Mouse (Mus musculus): Measurements from ENCODE around the gene Krtap4-9.
"Not testable (repeated sequence)": the region's sequence is repeated elsewhere in the genome, so short reads cannot be mapped to it uniquely, and the experiment has no call there.

Krtap4-9 gene

DNA sequence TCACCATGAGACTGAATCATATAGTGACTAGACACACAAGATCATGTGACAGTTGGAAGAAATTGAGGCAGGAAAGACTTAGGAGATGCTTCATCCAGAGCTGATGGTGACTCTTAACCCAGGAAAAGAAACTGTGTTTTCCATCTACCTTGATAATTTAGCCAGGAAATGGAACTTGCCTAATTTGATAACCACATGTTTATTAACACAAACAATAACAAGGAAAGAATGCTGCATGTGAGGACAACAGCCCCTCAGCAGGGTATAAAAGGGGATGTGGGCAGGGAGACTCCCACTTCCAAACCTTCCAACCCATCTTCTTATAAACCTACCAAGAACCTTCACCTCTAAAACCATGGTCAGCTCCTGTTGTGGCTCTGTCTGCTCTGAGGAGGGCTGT is at the start of gene Krtap4-9:
TSS of gene Krtap4-9 (plus strand) at position 301 of the 400 bp plus-strand sequence.
- CTCF ChIA-PET, POLR2A ChIA-PET: not testable (repeated sequence)

GRCm38 (mm10) chr11:99743985-99744384 is 41.0 kb upstream of the Krtap4-9 start:
- CTCF ChIA-PET, result no interaction called here
- POLR2A ChIA-PET, result no interaction called here

- POLR2A ChIA-PET, result no interaction called here
- CTCF ChIA-PET, result no interaction called here
Observed at GRCm38 (mm10) chr11:99758877-99759276, 26.1 kb upstream of the Krtap4-9 start.

GRCm38 (mm10) chr11:99768410-99768809 is 16.6 kb upstream of the Krtap4-9 start:
- POLR2A ChIA-PET, result no interaction called here
- CTCF ChIA-PET, result no interaction called here

GRCm38 (mm10) chr11:99772813-99773212 is 12.2 kb upstream of the Krtap4-9 start, which contains the start of gene Gm11595:
Gene Gm11595, minus strand, starts transcription at chr11:99772913.
- CTCF ChIA-PET, result not testable (repeated sequence)

GRCm38 (mm10) chr11:99778401-99778800 is 6.6 kb upstream of the Krtap4-9 start:
- POLR2A ChIA-PET, result no interaction called here
- CTCF ChIA-PET, result no interaction called here

More at GRCm38 (mm10) chr11:99772813-99773212, 12.2 kb upstream of the Krtap4-9 start, which contains the start of gene Gm11595:
- POLR2A ChIA-PET, result not testable (repeated sequence)

- ChIA-PET CTCF (no interaction called here), POLR2A (no interaction called here)
Observed at GRCm38 (mm10) chr11:99780604-99781003, 4.4 kb upstream of the Krtap4-9 start, which contains the start of gene Krtap4-8. Gene Krtap4-8, minus strand, starts transcription at chr11:99780704.

- ChIA-PET POLR2A (no interaction called here), CTCF (no interaction called here)
Observed at GRCm38 (mm10) chr11:99793367-99793766, 8.4 kb downstream of the Krtap4-9 start, which contains the start of gene Gm11596. Gene Gm11596, minus strand, starts transcription at chr11:99793467.

GRCm38 (mm10) chr11:99798832-99799231 is 13.8 kb downstream of the Krtap4-9 start, which contains the start of gene Gm11569:
Gene Gm11569, minus strand, starts transcription at chr11:99798932.
- POLR2A ChIA-PET, CTCF ChIA-PET: not testable (repeated sequence)

DNA sequence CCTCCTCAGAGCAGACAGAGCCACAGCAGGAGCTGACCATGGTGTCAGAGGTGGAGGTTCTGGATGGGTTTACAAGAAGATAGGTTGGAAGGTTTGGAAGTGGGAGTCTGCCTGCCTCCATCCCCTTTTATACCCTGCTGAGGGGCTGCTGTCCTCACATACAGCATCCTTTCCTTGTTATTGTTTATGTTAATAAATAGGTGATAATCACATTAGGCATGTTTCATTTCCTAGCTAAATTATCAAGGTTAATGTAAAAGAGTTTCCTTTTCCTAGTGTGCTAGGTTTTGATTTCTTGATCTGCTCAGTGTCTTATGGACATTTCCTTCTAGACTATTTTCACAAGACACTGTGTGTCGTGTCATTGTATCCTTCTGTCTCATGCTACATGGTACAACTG is 19.3 kb downstream of the Krtap4-9 start, which contains the start of gene Gm11554:
TSS of gene Gm11554 (minus strand) at position 101 of the 400 bp plus-strand sequence.
- POLR2A ChIA-PET, CTCF ChIA-PET: not testable (repeated sequence)

DNA sequence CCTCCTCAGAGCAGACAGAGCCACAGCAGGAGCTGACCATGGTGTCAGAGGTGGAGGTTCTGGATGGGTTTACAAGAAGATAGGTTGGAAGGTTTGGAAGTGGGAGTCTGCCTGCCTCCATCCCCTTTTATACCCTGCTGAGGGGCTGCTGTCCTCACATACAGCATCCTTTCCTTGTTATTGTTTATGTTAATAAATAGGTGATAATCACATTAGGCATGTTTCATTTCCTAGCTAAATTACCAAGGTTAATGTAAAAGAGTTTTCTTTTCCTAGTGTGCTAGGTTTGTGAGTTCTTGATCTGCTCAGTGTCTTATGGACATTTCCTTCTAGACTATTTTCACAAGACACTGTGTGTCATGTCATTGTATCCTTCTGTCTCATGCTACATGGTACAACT is 24.8 kb downstream of the Krtap4-9 start, which contains the start of gene Krtap4-13:
TSS of gene Krtap4-13 (minus strand) at position 101 of the 400 bp plus-strand sequence.
- POLR2A ChIA-PET, CTCF ChIA-PET: not testable (repeated sequence)

DNA sequence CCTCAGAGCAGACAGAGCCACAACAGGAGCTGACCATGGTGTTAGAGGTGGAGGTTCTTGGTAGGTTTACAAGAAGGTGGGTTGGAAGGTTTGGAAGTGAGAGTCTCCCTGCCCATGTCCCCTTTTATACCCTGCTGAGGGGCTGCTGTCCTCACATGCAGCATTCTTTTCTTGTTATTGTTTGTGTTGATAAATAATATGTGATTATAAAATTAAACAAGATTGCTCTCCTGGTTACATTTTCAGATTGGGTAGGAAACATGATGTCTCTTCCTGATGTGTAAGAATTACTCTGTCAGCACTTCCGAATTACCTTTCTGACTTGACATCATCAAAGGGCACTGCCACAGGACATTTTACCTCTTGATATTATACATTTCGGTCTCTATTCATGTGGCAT is 30.6 kb downstream of the Krtap4-9 start, which contains the start of gene Gm11564:
TSS of gene Gm11564 (minus strand) at position 101 of the 400 bp plus-strand sequence.
- POLR2A ChIA-PET, result not testable (repeated sequence)

More for the DNA sequence above, 30.6 kb downstream of the Krtap4-9 start, which contains the start of gene Gm11564:
- CTCF ChIA-PET, result not testable (repeated sequence)

All from embryonic stem cell, embryonic (primary cell).